ENCODE assay signal across 14 mouse cellular contexts in the genomic region with DNA sequence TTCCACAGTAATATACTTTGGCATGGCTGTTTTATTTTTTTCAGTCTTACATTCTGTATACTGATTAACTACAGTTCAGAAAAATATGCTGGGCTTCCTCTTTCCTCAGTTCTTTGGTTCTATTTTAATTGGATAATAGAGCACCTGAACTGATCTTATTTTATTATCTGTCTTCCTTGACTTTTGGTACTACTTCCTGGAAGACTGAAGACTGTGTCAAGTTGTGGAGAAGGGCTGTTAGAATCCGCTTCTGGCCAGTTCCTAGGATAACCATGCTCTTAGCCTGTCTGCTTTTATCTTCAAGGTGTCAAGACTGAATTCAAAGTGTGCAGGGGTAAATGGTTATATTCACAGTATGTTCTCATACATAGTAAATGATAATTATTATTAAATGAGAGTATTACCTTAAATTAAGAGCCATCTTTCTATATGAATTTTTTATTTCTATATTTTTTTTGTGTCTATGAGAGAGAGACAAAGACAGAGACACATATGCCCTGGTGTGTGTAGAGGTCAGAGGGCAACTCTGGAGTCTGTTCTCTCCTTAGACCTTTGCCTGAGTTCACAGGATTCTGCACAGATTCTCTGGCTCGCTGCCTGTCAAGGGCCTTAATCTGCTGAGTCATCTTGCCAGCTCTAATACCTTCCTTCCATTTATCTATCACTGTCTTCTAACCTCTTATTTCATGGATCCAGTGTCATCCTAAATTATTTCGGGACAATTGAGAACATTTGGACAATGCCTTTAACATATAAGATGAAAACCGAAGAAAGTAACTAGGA. TPM values are rescaled to one million over a fixed set of nuclear protein-coding genes. Genes with fewer than 3 reads are reported as not detected.
A peak's percentile ranks its signal among the peaks of the same experiment; 100 is the strongest.
DNase-seq lines count a peak whose midpoint lies in the region; ATAC-seq and TF ChIP-seq lines count a peak whose summit lies in the region.
"Had no signal": no experiment of that assay in that cellular context is flagged by ENCODE, and none has a peak within 500 bp of the region (broad histone marks: within the 10 kb centered on the region; RNA-seq: fewer than 3 reads in every experiment).

No protein-coding gene starts in this region.

- H3K9me3 ChIP-seq in kidney, embryonic 14.5 days (ENCODE audit: control insufficient read depth, low read length) = no peaks in the 10 kb centered on the region
- no peaks in the 10 kb centered on the region for H3K9me3 ChIP-seq in intestine, embryonic 15.5 days
- H3K9me3 ChIP-seq: liver, embryonic 12.5 days had no signal

- no peak overlapping the region for H3K9ac ChIP-seq in kidney, embryonic 14.5 days (ENCODE audit: low read depth, low read length)
- no peak overlapping the region for H3K9ac ChIP-seq in intestine, embryonic 15.5 days
- H3K9ac ChIP-seq: liver, embryonic 12.5 days had no signal

- WGBS in kidney, embryonic 14.5 days = 36% methylated on average over 4 of the region's 4 CpGs
- WGBS in intestine, embryonic 15.5 days = 48% methylated on average over 4 of the region's 4 CpGs
- WGBS in large intestine, adult 2 months = 39% methylated on average over 4 of the region's 4 CpGs
- 74% methylated on average over 4 of the region's 4 CpGs for WGBS in lung, adult 2 months

- H3K27me3 ChIP-seq in kidney, embryonic 14.5 days (ENCODE audit: control insufficient read depth, insufficient read depth, low read length) = no peaks in the 10 kb centered on the region
- no peaks in the 10 kb centered on the region for H3K27me3 ChIP-seq in intestine, embryonic 15.5 days (replicated peaks)
- H3K27me3 ChIP-seq: liver, embryonic 12.5 days had no signal

- TF ChIP-seq POLR2A in lung, adult 2 months (IDR thresholded peaks at IDR 0.05; ENCODE audit: borderline replicate concordance, extremely low read depth, low read depth, low read length) = no peak

- no peak overlapping the region for H3K4me3 ChIP-seq in kidney, embryonic 14.5 days (ENCODE audit: low read length)
- H3K4me3 ChIP-seq in intestine, embryonic 15.5 days (replicated peaks) = no peak overlapping the region
- H3K4me3 ChIP-seq in lung, adult 2 months (replicated peaks; ENCODE audit: extremely low read depth, low read depth, low read length) = no peak overlapping the region
- H3K4me3 ChIP-seq: liver, embryonic 12.5 days had no signal

- H3K27ac ChIP-seq in kidney, embryonic 14.5 days (ENCODE audit: low read depth, low read length) = no peak overlapping the region
- H3K27ac ChIP-seq in intestine, embryonic 15.5 days = no peak overlapping the region
- H3K27ac ChIP-seq: liver, embryonic 12.5 days; macrophage had no signal

- no peaks in the 10 kb centered on the region for H3K4me1 ChIP-seq in kidney, embryonic 14.5 days (ENCODE audit: control insufficient read depth, insufficient read depth, low read length)
- peaks cover 15% of the 10 kb centered on the region; the same call in 1 of the 2 replicates for H3K4me1 ChIP-seq in intestine, embryonic 15.5 days (replicated peaks)
- H3K4me1 ChIP-seq in lung, adult 2 months (ENCODE audit: control insufficient read depth, insufficient read depth, low read length) = peaks cover 6% of the 10 kb centered on the region

- ATAC-seq in kidney, embryonic 14.5 days (ENCODE audit: low FRiP score, low TSS enrichment) = no peak
- ATAC-seq in intestine, embryonic 15.5 days = peak; percentile 46
- ATAC-seq: forebrain, embryonic 16.5 days; liver, embryonic 12.5 days had no signal

- peak; percentile 75 for DNase-seq in kidney, adult 11 months
- peak; percentile 78 for DNase-seq in adipocyte (ENCODE audit: low spot score)
- peak; percentile 38 for DNase-seq in large intestine, adult 2 months (ENCODE audit: low read depth, low spot score)
- DNase-seq in lung, adult 2 months = no peak
- DNase-seq in retina, postnatal 1 day = no peak
- DNase-seq in frontal cortex, postnatal 10 days (ENCODE audit: low spot score in 2 of 2) = no peak
- DNase-seq: heart, postnatal 10 days; spleen, adult 18-20 months; thymus, adult 18-20 months had no signal

- H3K36me3 ChIP-seq in kidney, embryonic 14.5 days (ENCODE audit: control insufficient read depth, insufficient read depth, low read length) = no peaks in the 10 kb centered on the region
- no peaks in the 10 kb centered on the region for H3K36me3 ChIP-seq in intestine, embryonic 15.5 days
- H3K36me3 ChIP-seq: liver, embryonic 12.5 days had no signal

- TF ChIP-seq CTCF in lung, adult 2 months (IDR thresholded peaks at IDR 0.05; ENCODE audit: insufficient read depth, low read length) = no peak

- H3K4me2 ChIP-seq in kidney, embryonic 14.5 days (replicated peaks; ENCODE audit: low read depth, low read length) = no peak overlapping the region
- H3K4me2 ChIP-seq in intestine, embryonic 15.5 days (replicated peaks) = no peak overlapping the region
- H3K4me2 ChIP-seq: liver, embryonic 12.5 days had no signal

RNA-seq across cellular contexts. Expression of a gene that starts 39.3 kb away (rescaled TPM):
- 4.5 and 5.9 TPM in 2 replicates for polyA plus RNA-seq in kidney, embryonic 14.5 days (2014; fragmentation: Nextera tagmentation; extraction: Ambion mirVana)
- 5.8 and 6.5 TPM in 2 replicates for polyA plus RNA-seq in intestine, embryonic 15.5 days (2015; fragmentation: Nextera tagmentation; extraction: Ambion mirVana)
- polyA plus RNA-seq in large intestine, adult 2 months (2012; rRNA removed) = 7.1 and 8.3 TPM in 2 replicates
- 6.9 and 8.3 TPM in 2 replicates for polyA plus RNA-seq in lung, adult 2 months (2012; rRNA removed)

Comparison
In these comparisons a context has a peak if more than half of its experiments do, and no peak if none do; other contexts are left out.
1. DNase-seq: peak in kidney, adult 11 months (single experiment), adipocyte (single experiment) and large intestine, adult 2 months (single experiment); none in lung, adult 2 months (single experiment), retina, postnatal 1 day (single experiment) and frontal cortex, postnatal 10 days (0 of 2).